ENCODE assay signal across 24 mouse cellular contexts in genomic region chr16:25178055-25178454, GRCm38 (mm10).
A peak's percentile ranks its signal among the peaks of the same experiment; 100 is the strongest.
DNase-seq lines count a peak whose midpoint lies in the region; ATAC-seq and TF ChIP-seq lines count a peak whose summit lies in the region.
"Had no signal": no experiment of that assay in that cellular context is flagged by ENCODE, and none has a peak within 500 bp of the region (broad histone marks: within the 10 kb centered on the region; RNA-seq: fewer than 3 reads in every experiment).

No protein-coding gene starts in this region.

- H3K4me3 ChIP-seq in CH12.LX (replicated peaks in 1 of 3; ENCODE audit: low read depth in 2 of 3, low read length in 2 of 3, poor library complexity in 1 of 3): no peak overlapping the region
- no peak overlapping the region for H3K4me3 ChIP-seq in forebrain, embryonic 13.5 days
- H3K4me3 ChIP-seq: embryonic facial prominence, embryonic 10.5 days; gastrocnemius, adult 2 months; heart, adult 2 months; heart, embryonic 15.5 days; hindbrain, embryonic 15.5 days had no signal

- TF ChIP-seq POLR2A in CH12.LX (IDR thresholded peaks at IDR 0.05; ENCODE audit: low read depth, low read length): no peak

- peak; percentile 62 to 85 for ATAC-seq in hematopoietic stem cell, adult 5-6 weeks (replicated peaks in 1 of 2; ENCODE audit: insufficient read depth in 1 of 2, low FRiP score in 2 of 2, low TSS enrichment in 1 of 2, low read depth in 1 of 2, poor library complexity in 2 of 2, severe bottlenecking in 2 of 2)
- 0 out of 2 replicates have a peak, but pooled peaks have one; percentile 13 for ATAC-seq in neutrophil, adult 5-6 weeks (ENCODE audit: extremely low read depth, insufficient number of reproducible peaks, low FRiP score, poor library complexity, severe bottlenecking)
- no peak for ATAC-seq in forebrain, embryonic 13.5 days
- ATAC-seq: activated CD4-positive, CD25-positive, alpha-beta regulatory T cell, adult 4 months; CD4-positive, CD25-positive, alpha-beta regulatory T cell, adult 4 months; forebrain, embryonic 14.5 days; Patski had no signal

- no peak overlapping the region for H3K27ac ChIP-seq in CH12.LX (ENCODE audit: insufficient read depth, low read depth)
- no peak overlapping the region for H3K27ac ChIP-seq in forebrain, embryonic 13.5 days
- H3K27ac ChIP-seq: embryonic facial prominence, embryonic 10.5 days; gastrocnemius, adult 2 months; heart, adult 2 months; heart, embryonic 15.5 days; hindbrain, embryonic 15.5 days had no signal

- no peaks in the 10 kb centered on the region for H3K36me3 ChIP-seq in CH12.LX (replicated peaks in 1 of 2; ENCODE audit: control insufficient read depth in 1 of 2, insufficient read depth in 1 of 2, low read length in 1 of 2)
- H3K36me3 ChIP-seq in forebrain, embryonic 13.5 days (ENCODE audit: poor library complexity, severe bottlenecking): no peaks in the 10 kb centered on the region
- H3K36me3 ChIP-seq: embryonic facial prominence, embryonic 10.5 days; heart, embryonic 15.5 days; hindbrain, embryonic 15.5 days had no signal

- no peak for TF ChIP-seq CTCF in CH12.LX (conservative IDR thresholded peaks at IDR 0.05 in 1 of 2, IDR thresholded peaks at IDR 0.05 in 1 of 2; ENCODE audit: low read depth in 2 of 2, low read length in 2 of 2)

- peak; percentile 13 to 23 for DNase-seq in spleen, postnatal 36 days (ENCODE audit: low spot score in 2 of 2)
- DNase-seq in spleen, postnatal 4 days (ENCODE audit: low spot score in 2 of 2): no peak
- peak; percentile 37 for DNase-seq in CH12.LX (ENCODE audit: extremely low read depth)
- DNase-seq in natural killer cell, adult 2 months (ENCODE audit: low spot score in 2 of 2): no peak
- DNase-seq in layer of hippocampus, adult 8-10 months (ENCODE audit: low spot score in 2 of 2): no peak
- DNase-seq: adrenal gland, postnatal 14 days; cerebellum, adult 11-12 months; cerebellum, adult 9-10 months; cerebellum, postnatal 36 days; gastrocnemius, adult 2 months; gastrocnemius, postnatal 25 days; heart, adult 2 months; heart, postnatal 14 days had no signal

- H3K9ac ChIP-seq in CH12.LX (ENCODE audit: insufficient read depth, low read depth): no peak overlapping the region
- no peak overlapping the region for H3K9ac ChIP-seq in forebrain, embryonic 13.5 days
- H3K9ac ChIP-seq: heart, embryonic 15.5 days; hindbrain, embryonic 15.5 days had no signal

- dilution Hi-C loops in CH12.LX (cut with MboI; ENCODE audit: extremely low pct_ligation_motif_present, extremely low pct_unique_long_range_greater_than_20kb, low sequenced_read_pairs): no loop called here

- no peaks in the 10 kb centered on the region for H3K27me3 ChIP-seq in CH12.LX (replicated peaks)
- no peaks in the 10 kb centered on the region for H3K27me3 ChIP-seq in forebrain, embryonic 13.5 days
- H3K27me3 ChIP-seq: heart, embryonic 15.5 days; hindbrain, embryonic 15.5 days had no signal

- H3K4me2 ChIP-seq in CH12.LX (ENCODE audit: insufficient read depth, low read depth, poor library complexity, severe bottlenecking): no peak overlapping the region
- H3K4me2 ChIP-seq in forebrain, embryonic 13.5 days: no peak overlapping the region
- H3K4me2 ChIP-seq: heart, embryonic 11.5 days; heart, embryonic 15.5 days; hindbrain, embryonic 15.5 days had no signal

- H3K4me1 ChIP-seq in CH12.LX (ENCODE audit: control insufficient read depth in 1 of 2, insufficient read depth in 2 of 2): peaks cover 0 to 7% of the 10 kb centered on the region in 2 experiments; a peak in 2 of 4 replicates
- no peaks in the 10 kb centered on the region for H3K4me1 ChIP-seq in forebrain, embryonic 13.5 days
- H3K4me1 ChIP-seq: embryonic facial prominence, embryonic 10.5 days; heart, embryonic 15.5 days; hindbrain, embryonic 15.5 days had no signal

- in situ Hi-C loops in CH12.LX (cut with MboI; ENCODE audit: low pct_ligation_motif_present, low pct_unique_long_range_greater_than_20kb, low sequenced_read_pairs): no loop called here

- 86% methylated on average over 2 of the region's 2 CpGs for WGBS in forebrain, embryonic 13.5 days

- no peak for TF ChIP-seq RAD21 in CH12.LX (IDR thresholded peaks at IDR 0.05; ENCODE audit: low read depth, low read length)

- no peak for TF ChIP-seq EP300 in CH12.LX (IDR thresholded peaks at IDR 0.05; ENCODE audit: low read length)

- no peaks in the 10 kb centered on the region for H3K79me2 ChIP-seq in CH12.LX (replicated peaks; ENCODE audit: control insufficient read depth, extremely low read depth, insufficient read depth, poor library complexity, severe bottlenecking)

- no peaks in the 10 kb centered on the region for H3K9me3 ChIP-seq in CH12.LX (replicated peaks; ENCODE audit: low read length)
- H3K9me3 ChIP-seq in forebrain, embryonic 13.5 days (replicated peaks): no peaks in the 10 kb centered on the region
- H3K9me3 ChIP-seq: embryonic facial prominence, embryonic 10.5 days; heart, embryonic 15.5 days; hindbrain, embryonic 15.5 days had no signal

TF ChIP-seq in CH12.LX, 34 proteins besides CTCF, POLR2A, EP300 and RAD21:
- TF ChIP-seq ZC3H11A (IDR thresholded peaks at IDR 0.05; ENCODE audit: low read depth, low read length): no peak
- 0 out of 2 replicates have a peak, but pooled peaks have one; percentile 20 for TF ChIP-seq MEF2A (IDR thresholded peaks at IDR 0.05; ENCODE audit: borderline replicate concordance, low read depth, low read length)

Comparison
In these comparisons a context has a peak if more than half of its experiments do, and no peak if none do; other contexts are left out.
1. DNase-seq: peak in spleen, postnatal 36 days (2 of 2) and CH12.LX (single experiment); none in spleen, postnatal 4 days (0 of 2), natural killer cell, adult 2 months (0 of 2) and layer of hippocampus, adult 8-10 months (0 of 2).